Mouse (Mus musculus) spleen, postnatal 10 days (tissue): Measurements from ENCODE around the gene Olfr1052.
"Not testable (repeated sequence)": the region's sequence is repeated elsewhere in the genome, so short reads cannot be mapped to it uniquely, and the experiment has no call there.

ENCODE experiments used
- DNase-seq, 2 experiments: peaks; one replicate each; pipeline ENCODE4 v3.0.0; 2021 to 2022; ENCODE audit warnings: low spot score in 2 of 2

The Olfr1052 gene

GRCm38 (mm10) chr2:86292155-86292554 is at the start of gene Olfr1052:
Gene Olfr1052, plus strand, starts transcription at chr2:86292455.
- DNase-seq = no peak

GRCm38 (mm10) chr2:86258228-86258627 is 34.0 kb upstream of the Olfr1052 start, which contains the start of gene Olfr1049:
Gene Olfr1049, minus strand, starts transcription at chr2:86258328.
- DNase-seq = not testable (repeated sequence)

GRCm38 (mm10) chr2:86278988-86279387 is 13.3 kb upstream of the Olfr1052 start, which contains the start of gene Olfr1051:
Gene Olfr1051, minus strand, starts transcription at chr2:86279088.
- not testable (repeated sequence) for DNase-seq

GRCm38 (mm10) chr2:86315184-86315583 is 22.9 kb downstream of the Olfr1052 start, which contains the start of gene Olfr1053:
Gene Olfr1053, minus strand, starts transcription at chr2:86315284.
- DNase-seq = no peak

GRCm38 (mm10) chr2:86335333-86335732 is 43.1 kb downstream of the Olfr1052 start, which contains the start of gene Olfr1054:
Gene Olfr1054, minus strand, starts transcription at chr2:86335433.
- no peak for DNase-seq
